Mouse (Mus musculus) kidney, postnatal 0 days (tissue): Measurements from ENCODE around the gene Uhrf1bp1. TPM values are rescaled to one million over a fixed set of nuclear protein-coding genes. Genes with fewer than 3 reads are reported as not detected.

Experiments
- ATAC-seq: fragments of 200-750 bp; cut with Nextera tagmentation; replicated peaks from 2 replicates; pipeline ENCODE4 v1.8.0; 2017; ENCODE audit warnings: low read depth, moderate number of reproducible peaks, moderate TSS enrichment, moderate library complexity; ENCODE audit not compliant: low FRiP score
- DNase-seq: peaks from one replicate; pipeline ENCODE4 v3.0.0-alpha.2; 2016; ENCODE audit warnings: low spot score
- H3K27ac ChIP-seq: fragments of 300-500 bp; sonication (generic); 2 replicates; pipeline ENCODE4 v1.5.1; 2014; ENCODE audit warnings: mild to moderate bottlenecking
- H3K27me3 ChIP-seq: fragments of 300-500 bp; sonication (generic); 2 replicates; pipeline ENCODE4 v1.6.1; 2014; ENCODE audit warnings: low read length, mixed read lengths; ENCODE audit not compliant: insufficient read depth
- H3K36me3 ChIP-seq: fragments of 300-500 bp; sonication (generic); 2 replicates; pipeline ENCODE4 v1.6.1; 2014; ENCODE audit warnings: low read length, mixed read lengths; ENCODE audit not compliant: insufficient read depth
- H3K4me1 ChIP-seq: fragments of 300-500 bp; sonication (generic); replicated peaks from 2 replicates; pipeline ENCODE4 v1.6.1; 2014; ENCODE audit warnings: antibody characterized with exemption, low read length, mixed read lengths; ENCODE audit not compliant: insufficient read depth
- H3K4me2 ChIP-seq: fragments of 300-500 bp; sonication (generic); 2 replicates; pipeline ENCODE4 v1.6.1; 2014; ENCODE audit warnings: mild to moderate bottlenecking, low read length, moderate library complexity, mixed read lengths
- H3K4me3 ChIP-seq: fragments of 300-500 bp; sonication (generic); replicated peaks from 2 replicates; pipeline ENCODE4 v1.5.1; 2014; ENCODE audit warnings: low read depth, low read length
- H3K9ac ChIP-seq: fragments of 300-500 bp; sonication (generic); 2 replicates; pipeline ENCODE4 v1.6.1; 2014; ENCODE audit warnings: low read depth, low read length
- H3K9me3 ChIP-seq: fragments of 300-500 bp; sonication (generic); replicated peaks from 2 replicates; pipeline ENCODE4 v1.6.1; 2016; ENCODE audit warnings: low read length, inconsistent platforms, mixed read lengths
- CTCF ChIP-seq: IDR thresholded peaks from 2 replicates; pipeline ENCODE4 v1.5.1; 2016; ENCODE audit warnings: antibody characterized with exemption, low read depth, mild to moderate bottlenecking, moderate library complexity
- WGBS: fragments of 180-500 bp; shearing (Covaris S2); extraction: QIAGEN DNeasy Blood & Tissue Kit; methylation state at CpG from one replicate; pipeline ENCODE4 v1.1.7; 2014; 5-methylcytosine and 5-hydroxymethylcytosine counted together
- polyA plus RNA-seq: library from polyadenylated mRNA; unstranded; fragments of >200 nt; fragmentation: Nextera tagmentation; extraction: Ambion mirVana; gene quantifications from 2 replicates; pipeline ENCODE4 v1.2.1, GENCODE M21; 2015

Gene Uhrf1bp1
- polyA plus RNA-seq, 1 experiment from 2014 or later, result 3.4 TPM

- Histone ChIP-seq H3K36me3 (no peaks in the 10 kb centered on the region), H3K4me2 (no peak overlapping the region), H3K9me3 (no peaks in the 10 kb centered on the region), H3K9ac (no peak overlapping the region), H3K4me3 (no peak overlapping the region), H3K4me1 (peaks cover 33% of the 10 kb centered on the region), H3K27me3 (no peaks in the 10 kb centered on the region), H3K27ac (no peak overlapping the region)
- ATAC-seq, result no peak
- no peak for DNase-seq
- 88% methylated on average over 4 of the region's 4 CpGs for WGBS
- no peak for TF ChIP-seq CTCF
Measured at GRCm38 (mm10) chr17:27942131-27942530, 85.9 kb downstream of the Uhrf1bp1 start.

DNA sequence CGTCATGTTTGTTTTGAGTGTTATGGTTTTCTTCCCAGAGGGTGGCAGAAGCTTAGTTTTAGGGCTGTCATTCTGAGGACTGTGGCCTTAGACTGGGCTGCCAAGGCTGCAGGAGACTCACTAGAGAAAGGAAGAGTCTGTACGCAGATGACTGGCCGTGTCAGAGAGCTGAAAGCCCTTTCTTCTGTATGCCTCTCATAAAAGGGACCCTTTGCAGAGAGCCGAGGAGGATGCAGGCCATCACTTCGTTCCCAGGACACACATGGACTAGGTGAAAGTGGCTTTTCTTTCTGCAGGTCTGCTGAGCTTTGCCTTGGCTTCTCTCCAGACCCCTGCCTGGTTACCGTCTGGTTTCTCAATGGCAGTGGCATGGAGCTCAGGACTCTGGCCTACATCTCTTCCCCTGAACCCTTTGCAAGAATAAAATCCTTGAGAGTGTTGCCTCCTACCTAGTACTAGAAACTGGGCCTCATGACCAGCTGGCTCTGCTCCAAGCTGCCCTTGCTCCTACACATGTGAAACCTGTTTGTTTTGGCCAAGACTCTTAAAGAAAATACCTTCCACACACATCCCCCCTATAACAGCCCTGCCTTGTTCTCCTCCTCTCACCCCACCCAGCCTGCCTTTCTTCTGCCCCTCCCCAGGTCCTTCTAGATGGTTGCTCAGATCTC is 89.4 kb downstream of the Uhrf1bp1 start:
- peaks cover 11% of the 10 kb centered on the region; the same call in 1 of the 2 replicates for H3K4me1 ChIP-seq
- no peaks in the 10 kb centered on the region for H3K36me3 ChIP-seq
- no peak overlapping the region for H3K4me3 ChIP-seq
- 42% methylated on average over 6 of the region's 6 CpGs for WGBS
- H3K27me3 ChIP-seq, result no peaks in the 10 kb centered on the region
- H3K9me3 ChIP-seq, result no peaks in the 10 kb centered on the region
- peak overlapping the region; percentile 14; the same call in 1 of the 2 replicates for H3K9ac ChIP-seq
- peak overlapping the region; percentile 88 for H3K27ac ChIP-seq
- no peak overlapping the region for H3K4me2 ChIP-seq
- DNase-seq (peak; percentile 78), ATAC-seq (peak; percentile 77)
- TF ChIP-seq CTCF, result no peak

- Histone ChIP-seq H3K36me3 (no peaks in the 10 kb centered on the region), H3K9me3 (no peaks in the 10 kb centered on the region), H3K4me2 (no peak overlapping the region), H3K9ac (no peak overlapping the region), H3K4me1 (peaks cover 11% of the 10 kb centered on the region; the same call in 1 of the 2 replicates), H3K4me3 (no peak overlapping the region), H3K27me3 (no peaks in the 10 kb centered on the region), H3K27ac (peak overlapping the region; percentile 88)
- no peak for TF ChIP-seq CTCF
- 66% methylated on average over 8 of the region's 8 CpGs for WGBS
- ATAC-seq (no peak), DNase-seq (no peak)
Measured at GRCm38 (mm10) chr17:27946371-27946770, 90.1 kb downstream of the Uhrf1bp1 start.

DNA sequence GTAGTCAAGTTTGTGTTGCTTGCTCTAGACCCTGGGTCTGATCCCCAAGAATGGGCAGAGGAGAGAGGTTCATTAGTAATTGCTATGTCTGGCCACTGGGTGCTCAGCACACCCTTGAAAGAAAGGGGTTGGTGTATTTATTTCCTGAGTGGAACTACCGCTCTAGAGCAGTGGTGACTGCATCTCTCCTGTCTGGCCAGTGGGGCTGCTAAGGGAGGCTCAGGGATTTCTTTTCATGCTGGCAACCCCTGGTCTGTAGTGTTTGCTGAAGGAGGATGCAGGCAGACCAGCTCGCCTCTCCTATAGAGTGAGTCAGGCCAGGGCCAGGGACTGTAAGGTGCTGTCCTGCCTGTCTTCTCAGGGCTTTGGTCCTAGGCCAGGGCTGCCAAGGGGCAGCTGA is 90.9 kb downstream of the Uhrf1bp1 start:
- H3K4me1 ChIP-seq, result peaks cover 11% of the 10 kb centered on the region; the same call in 1 of the 2 replicates
- peak overlapping the region; percentile 88; the same call in 1 of the 2 replicates for H3K27ac ChIP-seq
- no peak overlapping the region for H3K4me2 ChIP-seq
- H3K9me3 ChIP-seq, result no peaks in the 10 kb centered on the region
- no peaks in the 10 kb centered on the region for H3K36me3 ChIP-seq
- no peak for ATAC-seq
- TF ChIP-seq CTCF, result 0 out of 2 replicates have a peak, but pooled peaks have one; percentile 3
- DNase-seq, result no peak
- no peak overlapping the region for H3K4me3 ChIP-seq
- WGBS, result 78% methylated on average over 2 of the region's 2 CpGs
- H3K9ac ChIP-seq, result no peak overlapping the region
- H3K27me3 ChIP-seq, result no peaks in the 10 kb centered on the region

Other genes with a start within 250 kb of the Uhrf1bp1 start
- gene Nudt3, start 232.9 kb upstream of the Uhrf1bp1 start, polyA plus RNA-seq, result 69.5 and 70.2 TPM in 2 replicates
- gene RPS10-NUDT3, start 221.2 kb upstream of the Uhrf1bp1 start, polyA plus RNA-seq, result not detected in 2 replicates
- 1,042 and 1,140 TPM in 2 replicates for gene Rps10, start 219.8 kb upstream of the Uhrf1bp1 start, polyA plus RNA-seq
- 1.6 and 1.7 TPM in 2 replicates for gene Pacsin1, start 200.9 kb upstream of the Uhrf1bp1 start, polyA plus RNA-seq
- gene Spdef, start 127.5 kb upstream of the Uhrf1bp1 start, polyA plus RNA-seq, result 0.26 and 0.30 TPM in 2 replicates
- gene D17Wsu92e, start 35.8 kb upstream of the Uhrf1bp1 start, polyA plus RNA-seq, result 19.6 and 20.4 TPM in 2 replicates
- gene Snrpc, start 18.3 kb upstream of the Uhrf1bp1 start, polyA plus RNA-seq, result 258 and 263 TPM in 2 replicates
- gene Anks1, start 52.9 kb downstream of the Uhrf1bp1 start, polyA plus RNA-seq, result 10.5 and 11.3 TPM in 2 replicates
- gene Taf11, start 53.4 kb downstream of the Uhrf1bp1 start, polyA plus RNA-seq, result 55.5 and 58.1 TPM in 2 replicates
- 5.8 TPM in 2 replicates for gene Tcp11, start 224.2 kb downstream of the Uhrf1bp1 start, polyA plus RNA-seq